Mouse (Mus musculus) embryonic fibroblast, embryonic 13.5 days (primary cell): ENCODE measurements around the gene Gabbr2.

Experiments
- CTCF ChIP-seq: IDR thresholded peaks from 2 replicates; pipeline ENCODE4 v1.5.1; 2011; ENCODE audit warnings: mild to moderate bottlenecking, control low read depth, low read length, moderate library complexity, borderline replicate concordance; ENCODE audit not compliant: insufficient read depth
- POLR2A ChIP-seq: IDR thresholded peaks from 2 replicates; pipeline ENCODE4 v1.6.1; 2011; ENCODE audit warnings: low read depth, mild to moderate bottlenecking, control low read depth, low read length, moderate library complexity

GRCm38 (mm10) chr4:46632465-46632864 is 359.2 kb downstream of the Gabbr2 start:
- TF ChIP-seq CTCF (no peak), POLR2A (no peak)
